Mouse (Mus musculus) midbrain, postnatal 0 days (tissue): Measurements from ENCODE around the gene Crebbp. TPM values are rescaled to one million over a fixed set of nuclear protein-coding genes. Genes with fewer than 3 reads are reported as not detected.

ENCODE experiments used
- ATAC-seq: fragments of 200-750 bp; cut with Nextera tagmentation; 2 replicates; pipeline ENCODE4 v1.8.0; 2017; ENCODE audit warnings: moderate number of reproducible peaks, mild to moderate bottlenecking, moderate TSS enrichment, moderate library complexity; ENCODE audit not compliant: low FRiP score
- DNase-seq: peaks from one replicate; pipeline ENCODE4 v3.0.0-alpha.2; 2015; ENCODE audit warnings: low spot score
- H3K27ac ChIP-seq: fragments of 300-500 bp; sonication (generic); 2 replicates; pipeline ENCODE4 v1.5.1; 2014; ENCODE audit warnings: low read depth, mild to moderate bottlenecking, low read length, mixed read lengths
- H3K27me3 ChIP-seq: fragments of 300-500 bp; sonication (generic); 2 replicates; pipeline ENCODE4 v1.6.1; 2014; ENCODE audit warnings: low read length, control low read depth, mixed read lengths; ENCODE audit not compliant: insufficient read depth
- H3K36me3 ChIP-seq: fragments of 300-500 bp; sonication (generic); 2 replicates; pipeline ENCODE4 v1.6.1; 2014; ENCODE audit warnings: low read length, control low read depth, mixed read lengths; ENCODE audit not compliant: insufficient read depth
- H3K4me1 ChIP-seq: fragments of 300-500 bp; sonication (generic); 2 replicates; pipeline ENCODE4 v1.6.1; 2014; ENCODE audit warnings: mild to moderate bottlenecking, control low read depth, antibody characterized with exemption, low read length, mixed read lengths; ENCODE audit not compliant: insufficient read depth
- H3K4me2 ChIP-seq: fragments of 300-500 bp; sonication (generic); 2 replicates; pipeline ENCODE4 v1.6.1; 2014; ENCODE audit warnings: low read depth, mild to moderate bottlenecking, low read length, mixed read lengths; ENCODE audit not compliant: poor library complexity, severe bottlenecking
- H3K4me3 ChIP-seq: fragments of 300-500 bp; sonication (generic); 2 replicates; pipeline ENCODE4 v1.5.1; 2014; ENCODE audit warnings: low read depth, mild to moderate bottlenecking, low read length, moderate library complexity
- H3K9ac ChIP-seq: fragments of 300-500 bp; sonication (generic); replicated peaks from 2 replicates; pipeline ENCODE4 v1.6.1; 2014; ENCODE audit warnings: mild to moderate bottlenecking, low read length, moderate library complexity, mixed read lengths; ENCODE audit not compliant: poor library complexity, severe bottlenecking
- H3K9me3 ChIP-seq: fragments of 300-500 bp; sonication (generic); 2 replicates; pipeline ENCODE4 v1.6.1; 2016; ENCODE audit warnings: low read length, control low read depth
- CTCF ChIP-seq: IDR thresholded peaks from 2 replicates; pipeline ENCODE4 v1.5.1; 2016; ENCODE audit warnings: antibody characterized with exemption, mild to moderate bottlenecking
- WGBS: fragments of 180-500 bp; shearing (Covaris S2); extraction: QIAGEN DNeasy Blood & Tissue Kit; methylation state at CpG from one replicate; pipeline ENCODE4 v1.1.7; 2014; 5-methylcytosine and 5-hydroxymethylcytosine counted together
- polyA plus RNA-seq: library from polyadenylated mRNA; unstranded; fragments of >200 nt; fragmentation: Nextera tagmentation; extraction: Ambion mirVana; gene quantifications from 2 replicates; pipeline ENCODE4 v1.2.1, GENCODE M21; 2015
- total RNA-seq: library from RNA; depleted of rRNA; stranded (reverse); fragments of >200 nt; gene quantifications from 2 replicates; pipeline ENCODE4 v1.2.3, GENCODE M21; 2014

The Crebbp gene
- total and polyA plus RNA-seq, 2 experiments from 2014 or later: 29.3 to 61.0 TPM

DNA sequence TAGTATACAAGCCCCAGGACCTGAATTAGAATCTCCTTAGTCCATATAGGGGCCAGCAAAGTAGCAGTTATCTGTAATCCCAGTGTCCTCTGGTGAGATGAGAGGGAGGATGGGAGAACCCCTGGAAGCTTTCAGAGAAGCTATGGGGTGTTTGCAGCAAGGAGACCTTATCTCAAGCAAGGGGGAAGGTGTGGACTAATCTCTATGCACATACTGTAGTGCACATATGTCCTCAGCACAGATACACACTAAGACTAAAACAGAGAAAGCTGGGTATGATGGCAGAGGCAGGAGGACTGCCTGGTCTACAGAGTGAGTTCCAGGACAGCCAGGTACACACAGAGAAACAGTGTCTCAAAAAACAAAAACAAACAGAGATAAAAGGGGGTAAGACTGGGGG is 21.8 kb upstream of the Crebbp start:
- Histone ChIP-seq H3K4me3 (no peak overlapping the region), H3K9me3 (no peaks in the 10 kb centered on the region), H3K4me1 (no peaks in the 10 kb centered on the region), H3K27me3 (no peaks in the 10 kb centered on the region), H3K4me2 (no peak overlapping the region), H3K9ac (no peak overlapping the region), H3K36me3 (no peaks in the 10 kb centered on the region), H3K27ac (no peak overlapping the region)
- DNase-seq (no peak), ATAC-seq (no peak)
- TF ChIP-seq CTCF: no peak

DNA sequence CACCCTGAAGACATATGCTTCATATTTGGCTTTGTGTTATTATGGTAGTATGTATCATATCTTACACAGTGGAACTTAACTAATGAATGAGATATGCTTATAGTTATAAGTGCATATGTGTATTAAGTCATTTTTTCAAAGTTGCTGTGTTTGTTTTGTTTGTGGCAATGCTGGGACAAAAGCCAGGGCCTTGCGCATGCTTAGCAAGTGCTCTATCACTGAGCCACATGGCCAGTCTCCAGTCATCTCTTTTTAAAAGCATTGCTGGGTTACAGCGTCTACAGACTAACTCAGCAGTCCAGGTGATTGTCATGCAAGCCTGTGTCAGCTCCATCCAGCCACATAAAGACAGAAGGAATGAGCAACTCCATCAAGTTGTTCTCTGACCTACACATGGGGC is 12.0 kb upstream of the Crebbp start:
- H3K27ac ChIP-seq: no peak overlapping the region
- WGBS: 89% methylated on average over 2 of the region's 2 CpGs
- no peaks in the 10 kb centered on the region for H3K27me3 ChIP-seq
- no peak overlapping the region for H3K4me2 ChIP-seq
- ATAC-seq (no peak), DNase-seq (no peak)
- H3K9ac ChIP-seq: no peak overlapping the region
- no peaks in the 10 kb centered on the region for H3K9me3 ChIP-seq
- no peaks in the 10 kb centered on the region for H3K36me3 ChIP-seq
- TF ChIP-seq CTCF: no peak
- no peaks in the 10 kb centered on the region for H3K4me1 ChIP-seq
- H3K4me3 ChIP-seq: no peak overlapping the region

DNA sequence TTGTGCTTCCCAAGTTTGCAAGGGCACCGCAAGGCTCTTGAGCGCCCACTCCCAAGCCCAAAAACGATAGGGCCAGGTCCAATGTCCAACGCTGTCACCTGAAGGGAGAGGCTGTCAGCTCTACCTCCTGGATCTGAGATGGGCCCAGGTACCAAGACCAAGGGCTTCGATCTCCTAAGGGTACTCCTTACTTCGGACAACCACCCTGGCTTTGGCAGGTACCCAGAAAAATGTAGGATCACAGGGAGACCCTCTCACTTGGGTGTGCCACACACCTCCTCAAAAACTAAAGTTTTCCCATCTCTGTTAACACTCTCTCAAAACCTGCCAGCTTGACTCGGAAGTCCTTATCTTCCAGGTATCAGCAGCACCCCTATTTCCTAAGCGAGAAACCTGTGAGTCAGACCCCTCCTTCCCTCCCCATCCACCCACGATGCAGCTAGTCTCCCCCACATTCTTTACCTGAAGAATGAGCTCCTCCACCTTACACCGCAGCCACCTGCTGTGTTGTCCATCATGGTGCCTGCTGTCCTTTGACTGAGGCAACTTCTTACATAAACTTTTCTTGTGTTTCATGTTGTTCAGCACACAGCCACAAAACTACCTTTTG is 939 bp upstream of the Crebbp start:
- Histone ChIP-seq H3K4me1 (peaks cover 12% of the 10 kb centered on the region), H3K4me2 (peak overlapping the region; percentile 87), H3K4me3 (peak overlapping the region; percentile 92), H3K27ac (peak overlapping the region; percentile 99), H3K36me3 (no peaks in the 10 kb centered on the region), H3K9me3 (no peaks in the 10 kb centered on the region), H3K9ac (peak overlapping the region; percentile 99), H3K27me3 (no peaks in the 10 kb centered on the region)
- WGBS: 42% methylated on average over 10 of the region's 10 CpGs
- TF ChIP-seq CTCF: no peak
- no peak for DNase-seq
- peak; percentile 6; the same call in 1 of the 2 replicates for ATAC-seq

DNA sequence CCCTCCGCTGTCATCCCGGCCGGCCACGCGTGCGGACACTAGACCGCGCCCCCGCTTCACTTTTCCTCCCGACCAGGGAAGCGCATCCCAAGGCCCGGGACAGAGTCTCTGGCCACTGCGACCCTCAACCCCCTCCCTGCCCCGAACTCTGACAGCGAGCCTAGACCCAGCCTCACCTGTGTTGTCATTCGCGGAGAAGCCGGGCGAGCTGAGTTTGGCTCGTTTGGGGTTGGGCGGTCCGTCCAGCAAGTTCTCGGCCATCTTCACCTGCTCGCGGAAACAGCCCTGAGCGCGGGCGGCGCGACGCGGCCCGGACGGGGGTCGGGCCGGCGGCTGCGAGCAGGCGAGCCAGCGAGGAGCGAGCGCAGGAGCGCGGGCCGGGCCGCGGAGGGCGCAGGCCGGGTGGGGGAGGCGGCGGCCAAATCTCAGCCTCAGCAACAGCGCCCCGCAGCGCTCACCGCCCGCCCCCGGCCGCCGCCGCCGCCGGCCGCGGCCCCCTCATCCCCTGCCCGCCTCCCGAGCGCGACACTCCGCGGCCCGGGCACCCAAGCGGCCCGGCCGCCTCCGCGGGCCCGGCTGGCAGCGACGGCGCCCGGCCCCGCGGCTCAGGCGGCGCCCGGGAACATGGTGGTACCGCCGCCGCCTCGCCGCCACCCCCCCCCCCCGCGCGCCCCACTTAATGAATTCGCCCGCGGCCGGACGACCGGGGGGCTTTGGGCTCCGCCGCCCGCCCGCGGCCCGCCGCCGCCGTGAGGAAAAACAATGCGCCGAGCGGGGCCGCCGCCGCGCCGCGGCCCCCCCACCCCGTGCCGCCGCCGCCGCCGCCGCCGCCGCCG is 616 bp downstream of the Crebbp start:
- peak overlapping the region; percentile 99 for H3K9ac ChIP-seq
- H3K36me3 ChIP-seq: no peaks in the 10 kb centered on the region
- peak overlapping the region; percentile 92 for H3K4me3 ChIP-seq
- peaks cover 12% of the 10 kb centered on the region for H3K4me1 ChIP-seq
- no peaks in the 10 kb centered on the region for H3K9me3 ChIP-seq
- under 1% methylated on average over 63 of the region's 128 CpGs for WGBS
- no peaks in the 10 kb centered on the region for H3K27me3 ChIP-seq
- H3K4me2 ChIP-seq: peak overlapping the region; percentile 78
- TF ChIP-seq CTCF: no peak
- DNase-seq (peak; percentile 68), ATAC-seq (peak; percentile 67)
- H3K27ac ChIP-seq: peak overlapping the region; percentile 99

DNA sequence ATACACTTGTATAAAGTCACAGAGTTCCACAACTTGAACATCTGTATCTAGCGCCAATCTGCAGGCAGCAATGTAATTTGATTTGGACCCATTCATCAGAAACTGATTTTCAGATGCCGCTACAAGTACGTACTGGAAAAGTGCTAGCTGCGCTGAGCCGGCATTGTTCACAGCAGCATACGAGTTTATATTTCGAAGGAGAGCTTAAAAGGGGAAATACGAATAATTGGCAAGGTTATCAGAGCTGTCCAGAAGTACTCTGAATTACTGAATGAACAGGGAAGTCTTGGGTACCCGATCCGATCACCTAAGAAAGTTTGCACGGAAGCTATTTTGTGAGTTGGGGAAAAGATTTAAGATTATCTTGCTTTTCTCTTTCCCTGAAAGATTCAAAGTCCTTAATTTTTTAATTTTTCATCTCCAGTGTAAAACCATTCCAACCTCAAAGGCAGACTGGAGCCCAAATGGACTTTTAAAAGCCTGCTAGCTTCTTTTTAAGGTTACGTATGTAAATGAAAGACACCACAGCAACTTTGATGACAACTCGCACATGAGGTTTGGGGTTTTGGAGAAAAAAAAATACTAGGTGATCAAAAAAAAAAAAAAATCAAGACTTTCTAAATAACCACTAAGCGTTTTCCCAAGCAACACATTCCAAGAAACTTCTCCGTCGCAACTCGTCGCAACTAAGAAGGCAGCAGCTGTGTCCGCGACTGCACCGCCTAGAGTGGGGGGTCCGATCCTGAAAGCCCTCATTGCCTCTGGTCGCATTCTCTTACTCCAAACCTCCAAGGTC is 1.4 kb downstream of the Crebbp start:
- TF ChIP-seq CTCF: no peak
- DNase-seq (no peak), ATAC-seq (no peak)
- Histone ChIP-seq H3K9ac (peak overlapping the region; percentile 99), H3K9me3 (no peaks in the 10 kb centered on the region), H3K27me3 (no peaks in the 10 kb centered on the region), H3K4me3 (peak overlapping the region; percentile 92), H3K36me3 (no peaks in the 10 kb centered on the region), H3K4me2 (peak overlapping the region; percentile 78), H3K27ac (no peak overlapping the region; the same call in 1 of the 2 replicates), H3K4me1 (peaks cover 12% of the 10 kb centered on the region)
- WGBS: 2% methylated on average over 23 of the region's 23 CpGs
